Mouse (Mus musculus): ENCODE data around the gene Ptgds. TPM values are rescaled to one million over a fixed set of nuclear protein-coding genes. Genes with fewer than 3 reads are reported as not detected.

The Ptgds gene
- total RNA-seq, 2 experiments from 2014 or later = 0.93 to 4.2 TPM

DNA sequence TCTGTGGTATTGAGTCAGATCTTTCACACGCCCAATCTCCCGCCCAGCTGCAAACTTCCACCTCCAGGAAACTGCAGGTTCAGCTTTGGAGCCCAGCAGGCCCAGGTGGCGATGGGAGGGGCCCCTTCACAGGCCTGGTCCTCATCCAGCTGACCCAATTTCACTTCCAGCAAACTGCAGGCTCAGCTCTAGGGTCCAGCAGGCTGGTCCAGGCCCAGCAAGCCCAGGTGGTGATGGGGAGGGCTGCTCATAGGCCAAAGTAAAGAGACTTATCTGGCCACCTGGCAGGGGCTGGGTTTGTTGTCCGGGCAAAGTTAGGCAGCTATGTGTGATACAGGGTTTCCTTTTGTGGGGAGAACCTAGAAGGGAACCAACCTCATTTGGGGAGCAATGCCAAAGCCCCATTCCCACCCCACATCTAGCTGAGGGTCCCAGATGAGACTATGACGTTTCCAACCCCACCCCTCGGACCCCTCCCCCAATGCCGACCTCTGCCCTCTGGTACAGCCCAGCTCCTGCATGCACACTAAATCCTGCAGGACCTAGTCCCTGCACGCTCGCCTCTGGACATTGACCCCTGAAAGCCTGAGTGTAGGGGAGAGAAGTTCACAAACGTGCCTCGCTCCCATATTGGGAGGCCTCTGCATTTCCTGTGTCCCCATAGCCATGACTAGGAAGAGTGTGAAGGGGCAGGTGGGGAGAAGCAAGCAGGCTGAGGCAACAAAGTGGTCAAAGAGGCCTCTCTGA, 15.2 kb upstream of the Ptgds start:
- no peak for ATAC-seq (replicated peaks; ENCODE audit: poor library complexity, severe bottlenecking)

DNA sequence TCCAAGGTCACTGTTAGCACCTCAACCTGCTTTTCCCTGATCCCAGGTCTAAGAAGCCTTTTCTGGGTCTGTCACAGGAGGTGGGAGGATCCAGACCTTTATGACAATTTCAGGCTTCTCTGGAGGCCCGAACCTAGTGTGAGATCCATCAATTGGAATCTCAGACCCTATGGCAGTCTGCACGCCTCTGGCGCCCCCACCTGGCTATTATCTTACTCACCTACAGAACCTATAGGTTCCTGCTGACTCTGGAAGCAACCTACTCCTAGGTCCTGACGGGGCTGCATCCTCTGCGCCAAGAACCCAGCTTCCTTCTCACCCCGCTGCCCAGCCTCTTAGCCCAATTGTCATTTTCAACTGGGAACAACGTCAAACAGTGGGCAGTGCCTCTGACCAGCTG, 13.1 kb upstream of the Ptgds start:
- ATAC-seq (replicated peaks; ENCODE audit: poor library complexity, severe bottlenecking) = peak; percentile 75

DNA sequence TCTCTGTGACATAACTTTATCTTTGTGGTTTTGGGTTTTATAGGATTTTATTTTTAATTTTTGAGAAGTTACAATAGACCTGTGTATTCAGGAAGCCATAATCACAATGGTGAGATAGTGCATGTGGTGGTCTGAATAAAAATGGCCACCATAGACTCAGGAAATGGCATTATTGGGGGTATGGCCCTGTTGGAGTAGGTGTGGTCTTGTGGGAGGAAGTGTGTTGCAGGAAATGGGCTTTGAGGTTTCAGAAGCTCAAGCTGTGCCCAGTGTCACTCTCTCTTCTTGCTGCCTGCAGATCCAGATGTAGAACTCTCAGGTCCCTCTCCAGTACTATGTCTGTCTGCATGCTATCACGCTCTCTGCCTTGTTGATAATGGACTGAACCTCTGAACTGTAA, 10.7 kb upstream of the Ptgds start:
- peak; percentile 68 for ATAC-seq (replicated peaks; ENCODE audit: poor library complexity, severe bottlenecking)

DNA sequence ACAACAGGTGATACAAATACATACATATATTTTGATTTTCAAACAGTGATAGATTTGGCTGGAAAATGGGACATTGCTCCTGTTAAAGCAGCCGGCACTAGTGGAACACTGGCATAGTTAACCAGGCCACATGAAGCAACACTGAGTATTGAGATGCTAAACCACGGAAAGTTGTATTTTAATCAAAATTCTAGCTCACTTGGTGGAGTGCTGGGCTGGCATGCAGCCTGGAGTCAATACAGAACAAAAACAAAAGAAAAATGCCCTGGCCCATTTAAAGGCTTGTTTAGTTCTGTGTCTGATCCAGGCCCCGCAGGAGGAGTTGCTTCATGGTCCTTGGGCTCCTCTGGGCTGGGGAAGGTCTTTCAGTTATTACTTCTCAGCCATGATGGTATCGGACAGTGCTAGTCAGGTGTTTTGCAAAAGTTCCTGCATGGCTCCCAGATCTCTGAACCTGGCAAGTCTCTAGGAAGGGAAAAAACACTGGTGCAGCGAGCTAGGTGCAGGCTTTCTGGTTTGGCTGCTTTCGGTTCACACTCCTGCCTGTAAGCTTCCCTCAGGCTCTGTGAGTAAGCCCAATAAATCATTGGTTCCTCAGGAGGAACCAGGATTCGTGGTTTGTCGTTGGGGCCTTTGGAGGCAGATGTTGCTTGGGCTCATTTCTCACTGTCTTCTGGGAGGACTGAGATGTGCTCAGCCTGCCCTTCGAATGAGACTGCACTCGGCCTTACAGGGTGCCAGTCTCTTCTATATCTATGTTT, 9.9 kb upstream of the Ptgds start:
- ATAC-seq (replicated peaks; ENCODE audit: poor library complexity, severe bottlenecking) = no peak; the same call in 1 of the 2 replicates

DNA sequence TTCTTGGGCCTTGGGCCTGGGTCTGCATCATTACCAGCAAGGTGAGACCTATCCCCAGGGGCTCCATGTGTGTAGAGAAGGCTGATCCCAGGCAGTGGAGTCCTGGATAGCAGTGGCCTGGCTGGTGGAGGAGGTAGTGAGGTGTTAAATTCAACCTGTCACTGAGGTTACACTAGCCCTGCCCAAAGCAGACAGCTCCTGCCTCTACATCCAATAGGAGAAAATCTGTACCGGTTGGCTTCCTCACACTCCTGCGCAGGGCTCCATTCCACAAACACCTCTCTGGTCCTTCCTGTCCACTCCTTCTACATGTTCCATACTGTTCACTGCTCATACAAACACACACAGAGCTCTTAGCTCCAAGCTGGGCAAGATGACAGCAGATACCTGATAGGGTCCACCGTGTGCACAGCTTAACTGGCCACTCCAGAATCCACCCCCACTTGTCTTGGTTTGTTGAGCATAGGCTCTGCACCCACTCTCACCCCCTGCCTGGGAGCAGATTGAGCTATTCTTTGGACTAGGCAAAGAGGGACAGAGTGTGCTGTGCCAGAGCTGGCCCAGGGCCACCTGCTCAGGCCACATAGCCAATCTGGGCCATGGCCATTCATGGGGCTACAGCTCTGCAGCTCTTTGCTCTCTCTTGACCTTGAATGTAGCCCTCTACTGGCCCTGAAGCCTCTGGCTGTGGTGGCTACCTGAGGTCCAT, 8.3 kb upstream of the Ptgds start:
- no peak for ATAC-seq (replicated peaks; ENCODE audit: poor library complexity, severe bottlenecking)

DNA sequence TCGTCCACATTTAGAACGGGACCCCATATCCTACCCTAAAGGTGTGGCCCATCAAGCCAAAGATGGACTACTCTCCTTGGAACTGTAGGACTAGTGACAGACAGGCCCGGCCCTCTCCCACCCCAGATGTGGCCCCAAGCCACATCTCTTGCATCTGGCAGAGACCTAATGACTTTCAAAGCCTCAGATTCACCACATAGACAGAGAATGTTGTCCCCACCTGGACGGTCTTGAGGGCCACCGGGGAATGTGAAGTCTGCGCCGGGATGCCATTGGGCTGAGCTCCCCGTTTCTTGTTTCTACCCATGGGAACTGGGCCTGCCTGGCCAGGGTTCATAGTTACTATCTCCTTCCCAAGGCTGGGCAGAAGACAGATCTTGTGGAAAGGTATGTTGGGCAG, 7.7 kb upstream of the Ptgds start:
- ATAC-seq (replicated peaks; ENCODE audit: poor library complexity, severe bottlenecking) = no peak

DNA sequence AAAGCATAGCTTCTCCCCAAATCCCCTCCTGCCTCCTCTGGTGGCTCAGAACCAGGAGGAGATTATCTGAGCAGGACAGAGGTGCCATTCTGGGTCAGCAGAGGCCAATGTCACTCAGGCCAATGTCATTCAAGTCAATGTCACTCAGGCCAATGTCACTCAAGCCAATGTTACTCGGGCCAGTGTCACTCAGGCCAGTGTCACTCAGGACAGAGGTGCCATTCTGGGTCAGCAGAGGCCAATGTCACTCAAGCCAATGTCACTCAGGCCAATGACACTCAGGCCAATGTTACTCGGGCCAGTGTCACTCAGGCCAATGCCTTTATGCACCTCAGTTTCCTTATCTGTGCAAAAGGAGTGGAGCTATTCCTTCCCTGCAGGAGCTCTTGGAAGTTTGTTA, 2.7 kb upstream of the Ptgds start:
- ATAC-seq (replicated peaks; ENCODE audit: poor library complexity, severe bottlenecking) = no peak

DNA sequence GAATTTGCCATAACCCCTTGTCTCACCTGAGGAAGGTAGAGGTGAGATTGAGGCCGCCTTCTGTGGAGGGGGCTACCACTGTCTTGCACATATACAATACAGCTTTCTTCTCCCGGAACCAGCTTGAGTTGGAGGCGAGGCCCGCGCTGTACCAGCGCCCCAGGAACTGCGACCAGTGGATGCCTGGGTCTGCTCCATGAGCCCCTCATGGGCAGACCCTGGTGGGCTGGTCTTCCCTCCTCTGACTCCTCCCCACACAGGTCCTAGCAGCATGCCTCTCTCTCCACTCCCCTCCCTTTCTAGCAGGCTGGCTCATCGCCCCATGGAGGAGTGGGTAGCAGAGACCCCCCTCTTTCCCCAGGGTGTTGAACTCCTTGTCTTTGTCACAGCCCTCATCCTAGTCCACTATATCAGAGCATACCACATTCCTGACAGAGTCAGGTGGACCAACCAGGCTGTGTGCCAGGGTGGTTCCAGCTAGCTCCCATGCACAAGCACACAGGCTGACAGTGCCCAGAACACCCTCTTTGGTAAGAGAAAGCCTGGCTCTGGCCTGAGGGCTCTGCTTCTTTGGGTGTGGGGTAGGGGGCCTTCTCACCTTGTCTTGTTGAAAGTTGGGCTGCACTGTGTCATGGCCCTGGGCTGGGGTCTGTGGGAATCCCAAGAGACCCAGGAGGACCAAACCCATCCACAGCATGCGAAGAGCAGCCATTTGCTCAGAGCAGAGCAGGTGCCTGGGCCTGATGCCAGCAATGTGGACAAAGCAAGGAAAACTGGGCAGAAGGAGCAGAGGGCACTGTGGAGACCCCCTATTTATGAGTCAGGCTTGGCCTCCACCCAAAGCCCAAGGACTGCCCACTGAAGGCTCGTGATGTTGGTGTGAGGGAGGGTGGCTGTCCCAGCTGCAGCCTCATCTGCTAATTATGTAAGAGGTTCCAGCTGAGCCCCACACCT, 607 bp downstream of the Ptgds start:
- no peak for ATAC-seq (replicated peaks; ENCODE audit: poor library complexity, severe bottlenecking)

DNA sequence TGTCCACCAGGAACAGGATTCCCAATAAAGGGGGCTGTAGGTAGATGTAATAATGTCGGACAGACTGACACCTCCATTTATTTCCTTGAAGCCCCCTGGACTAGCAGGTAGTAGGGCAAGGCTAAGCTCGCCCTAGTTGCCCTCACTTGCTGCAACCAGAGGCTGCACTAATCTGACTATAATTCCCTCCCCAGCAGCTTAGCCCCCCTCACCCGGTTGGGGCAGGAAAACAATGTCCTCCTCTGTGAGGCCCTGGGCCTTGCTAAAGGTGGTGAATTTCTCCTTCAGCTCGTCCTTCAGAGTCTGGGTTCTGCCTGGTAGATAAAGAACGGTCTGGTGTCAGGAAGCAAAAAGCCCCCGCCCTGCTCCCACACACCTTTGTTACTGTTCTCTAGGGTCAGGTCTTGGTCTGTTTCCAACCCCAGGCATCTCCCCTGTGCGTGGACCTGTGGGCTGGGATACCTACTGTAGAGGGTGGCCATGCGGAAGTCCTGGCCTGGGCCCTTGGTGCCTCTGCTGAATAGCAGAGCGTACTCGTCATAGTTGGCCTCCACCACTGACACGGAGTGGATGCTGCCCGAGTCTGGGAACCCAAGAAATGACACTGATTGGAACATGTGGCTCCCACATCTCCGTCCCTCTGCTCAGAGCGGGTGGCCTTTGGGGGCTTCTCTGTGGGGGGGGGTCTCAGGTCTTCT, 2.1 kb downstream of the Ptgds start:
- no peak for ATAC-seq (replicated peaks; ENCODE audit: poor library complexity, severe bottlenecking)

DNA sequence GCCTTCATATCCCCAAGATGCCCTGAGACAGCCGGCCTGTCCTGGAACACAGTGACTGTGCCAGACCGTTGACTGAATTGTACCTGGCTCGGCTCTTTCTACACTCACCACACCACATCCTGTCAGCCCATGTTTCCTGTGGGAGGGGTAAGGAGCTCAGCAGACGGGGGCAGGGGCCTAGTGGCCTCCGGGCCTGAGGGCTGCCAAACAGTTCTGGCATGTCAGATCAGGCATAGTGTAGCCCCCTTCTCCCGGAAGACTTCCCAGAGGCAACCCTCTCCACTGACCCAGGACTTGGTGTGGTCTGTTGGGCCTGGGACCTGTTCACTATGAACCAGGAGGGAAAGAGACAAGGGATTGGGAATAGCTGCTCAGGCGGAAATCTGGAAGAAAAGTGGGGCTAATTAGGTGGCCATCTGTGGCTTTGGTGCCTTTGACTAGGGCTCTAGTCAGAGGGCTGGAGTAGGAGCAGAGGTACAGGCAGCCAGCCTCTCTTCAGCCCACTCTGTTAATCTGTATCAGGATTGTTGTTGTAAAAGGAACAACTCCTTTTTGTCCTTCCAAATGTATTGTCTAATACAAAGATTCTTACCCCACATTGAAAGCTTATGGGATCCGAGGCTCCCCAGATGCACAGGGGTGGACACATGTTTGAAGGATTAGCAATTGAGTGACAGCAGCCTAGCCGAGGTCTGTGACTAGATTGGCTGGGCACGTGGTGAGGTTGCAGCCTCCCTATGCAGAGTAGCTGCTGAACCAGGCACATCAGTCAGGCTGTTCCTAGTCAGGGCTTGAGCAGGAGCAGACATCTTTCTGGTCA, 3.8 kb downstream of the Ptgds start:
- peak; percentile 73 for ATAC-seq (replicated peaks; ENCODE audit: poor library complexity, severe bottlenecking)

DNA sequence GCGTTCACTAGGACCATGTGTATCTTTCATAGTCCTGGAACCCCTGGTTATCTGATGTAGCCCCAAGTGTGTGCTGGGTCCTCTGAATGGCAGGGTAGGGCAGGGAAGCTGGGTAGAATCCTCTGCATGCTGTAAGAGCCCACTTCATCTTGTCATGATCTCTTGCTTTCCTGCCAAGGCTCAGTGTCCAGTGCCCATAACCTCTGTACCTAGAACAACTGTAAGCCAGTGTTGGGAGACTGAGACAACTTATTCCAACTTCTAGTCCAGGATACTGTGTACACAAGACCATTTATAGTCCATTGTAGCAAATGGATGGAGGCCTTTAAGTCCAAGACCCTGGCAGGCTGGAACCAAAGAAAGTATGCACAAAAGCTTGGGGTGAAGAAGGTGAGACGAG, 4.6 kb downstream of the Ptgds start:
- no peak for ATAC-seq (replicated peaks; ENCODE audit: poor library complexity, severe bottlenecking)

DNA sequence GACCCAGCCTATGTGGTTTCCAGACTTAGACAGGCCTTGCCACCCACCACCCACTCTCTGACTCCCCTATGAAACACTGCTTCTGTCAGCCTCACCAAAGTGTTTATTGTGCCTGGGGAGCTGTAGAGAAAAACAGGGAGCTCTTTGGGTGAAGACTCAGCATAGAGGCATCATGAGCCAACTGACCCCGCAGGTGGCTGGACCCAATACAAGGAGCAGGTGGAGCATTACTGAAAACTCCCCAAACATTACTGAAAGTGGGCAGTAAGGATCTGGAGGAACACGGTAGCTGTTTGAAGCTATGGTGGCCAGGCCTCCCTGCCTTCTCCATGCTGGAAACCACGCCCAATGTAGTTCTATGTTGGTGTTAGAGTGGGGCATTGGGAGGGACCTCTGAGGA, 6.2 kb downstream of the Ptgds start:
- ATAC-seq (replicated peaks; ENCODE audit: poor library complexity, severe bottlenecking) = no peak

DNA sequence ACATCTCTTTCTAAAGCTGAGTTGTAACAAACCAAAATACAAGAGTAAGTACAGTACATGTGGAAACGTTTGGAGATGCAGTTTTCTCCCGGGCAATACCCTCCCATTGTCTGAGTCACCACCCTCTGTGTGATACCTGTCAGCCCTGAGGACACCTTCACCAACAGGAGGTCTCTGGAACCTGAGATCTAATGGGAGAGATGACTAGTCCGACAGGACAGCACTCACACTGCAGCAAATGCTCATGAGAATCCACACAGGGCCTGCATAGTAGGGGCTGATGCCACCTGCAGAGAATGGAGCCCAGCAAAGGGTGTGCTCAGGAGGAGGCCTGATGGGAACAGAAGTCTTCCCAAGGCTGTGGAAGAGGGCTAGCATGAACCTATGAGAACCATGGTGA, 8.4 kb downstream of the Ptgds start:
- ATAC-seq (replicated peaks; ENCODE audit: poor library complexity, severe bottlenecking) = no peak

DNA sequence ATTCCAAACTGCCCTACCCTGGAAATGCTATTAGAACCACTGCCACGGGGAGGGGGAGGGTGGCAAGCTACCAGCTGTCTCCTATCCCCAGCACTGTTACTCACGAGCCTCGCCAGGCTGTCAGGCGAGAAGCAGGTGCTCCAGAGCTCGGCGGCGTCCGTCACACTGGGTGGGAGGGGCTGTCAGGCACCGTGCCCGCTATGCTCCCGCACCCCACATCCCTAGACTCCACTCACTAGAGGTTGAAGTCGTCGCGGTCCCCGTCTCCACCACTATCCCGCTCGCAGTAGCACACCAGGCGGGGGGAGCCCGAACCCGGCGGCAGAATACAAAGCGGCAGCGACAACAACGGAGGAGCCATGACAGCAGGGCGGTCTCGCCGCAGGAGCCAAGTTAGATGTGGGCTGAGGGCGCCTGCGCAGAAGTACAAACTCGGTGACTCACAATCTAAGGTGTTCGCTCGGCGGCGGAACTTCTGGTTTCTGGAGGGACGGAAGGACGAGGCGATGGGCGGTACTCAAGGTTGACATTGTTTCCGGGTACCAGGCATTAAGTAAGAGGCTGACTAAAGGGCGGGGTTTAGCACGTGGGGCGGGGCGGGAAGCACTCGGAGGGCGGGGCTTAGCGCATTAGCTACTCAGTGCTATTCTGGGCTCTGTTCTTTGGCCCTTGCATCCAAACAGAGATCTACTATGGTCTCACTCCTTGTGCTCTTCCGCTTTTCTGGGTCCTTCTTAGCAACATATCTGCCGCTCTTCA, 9.1 kb downstream of the Ptgds start, which contains the start of gene Paxx:
Gene Paxx (minus strand): TSS at position 544 of the 759 bp plus-strand sequence.
- peak; percentile 83 for ATAC-seq (replicated peaks; ENCODE audit: poor library complexity, severe bottlenecking)

DNA sequence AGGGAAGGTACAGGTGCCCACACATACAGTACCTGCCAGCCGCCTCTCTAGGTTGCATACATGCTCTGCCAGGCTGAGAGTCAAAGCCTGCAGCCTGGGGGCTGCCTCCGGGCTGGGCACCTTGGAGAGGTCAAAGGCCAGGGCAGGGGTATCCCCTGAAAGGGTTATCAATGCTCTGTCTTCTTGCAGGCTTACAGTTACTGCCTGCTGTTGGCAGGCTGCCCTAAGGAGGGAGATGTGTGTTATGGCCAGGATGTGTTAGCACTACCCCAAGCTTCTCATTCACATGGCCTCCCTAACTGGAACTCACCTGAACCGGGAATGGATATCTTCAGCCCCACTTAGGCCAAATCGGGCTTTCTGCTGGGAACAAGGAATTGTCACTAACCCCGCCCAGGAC, 9.7 kb downstream of the Ptgds start:
- no peak for ATAC-seq (replicated peaks; ENCODE audit: poor library complexity, severe bottlenecking)

DNA sequence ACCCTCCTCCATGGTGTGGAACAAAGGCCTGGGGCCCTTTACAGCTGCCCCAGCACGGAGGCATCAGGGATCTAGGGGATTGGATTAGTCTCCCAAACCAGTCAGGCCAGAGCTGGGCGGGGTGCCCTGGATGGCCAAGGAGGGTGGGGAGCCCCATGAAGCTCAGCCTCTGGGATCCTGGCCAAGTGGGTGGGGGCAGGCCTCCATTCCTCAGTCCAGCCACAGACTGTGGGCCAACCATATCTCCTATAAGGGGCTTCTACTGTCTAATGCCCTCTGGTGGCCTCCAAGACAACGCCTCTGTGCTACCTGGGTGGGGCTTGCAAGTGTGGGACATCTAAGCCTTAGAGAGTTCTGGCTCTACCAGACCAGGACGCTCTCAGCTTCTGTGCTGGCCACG, 10.9 kb downstream of the Ptgds start:
- no peak for ATAC-seq (replicated peaks; ENCODE audit: poor library complexity, severe bottlenecking)

DNA sequence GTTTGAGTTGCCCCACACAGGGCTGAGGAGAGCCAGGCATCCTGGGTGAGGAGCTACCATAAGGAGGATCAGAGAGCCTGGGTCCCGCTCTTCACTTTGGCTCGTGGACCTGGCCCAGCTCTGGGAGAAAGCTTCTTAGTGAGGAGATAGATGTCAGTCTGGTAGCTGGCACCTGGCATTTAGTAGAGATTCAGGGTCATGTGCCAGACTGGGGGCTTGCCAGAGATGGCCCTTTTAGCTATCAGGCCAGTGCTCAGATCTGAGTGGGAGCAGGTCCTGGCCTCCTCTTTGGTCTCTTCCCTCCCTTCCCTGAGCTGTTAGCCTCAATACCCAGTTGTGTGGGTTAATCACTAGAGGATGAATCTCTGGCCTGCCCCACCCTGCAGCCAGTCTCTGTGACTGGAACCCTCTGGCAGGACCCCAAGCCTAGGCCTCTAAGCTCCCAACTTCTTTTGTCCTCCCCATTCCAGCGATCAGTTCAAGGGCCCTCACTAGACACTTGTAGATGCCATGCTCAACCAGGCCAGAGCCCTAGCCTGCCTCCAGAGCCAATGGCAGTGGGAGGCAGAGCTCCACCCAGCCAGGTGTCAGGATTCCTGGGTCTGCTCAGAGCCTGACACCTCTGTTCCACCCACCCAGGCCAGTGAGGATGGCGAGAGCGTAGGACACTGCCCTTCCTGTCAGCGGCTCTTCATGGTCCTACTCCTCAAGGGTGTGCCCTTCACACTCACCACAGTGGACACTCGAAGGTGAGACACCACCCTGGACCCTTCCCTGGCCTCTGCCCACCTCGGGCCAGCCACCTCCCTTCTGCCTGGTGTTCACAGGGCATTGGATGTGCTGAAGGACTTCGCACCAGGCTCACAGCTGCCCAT, 12.6 kb downstream of the Ptgds start:
- ATAC-seq (replicated peaks; ENCODE audit: poor library complexity, severe bottlenecking) = no peak

All from granulocyte monocyte progenitor cell, adult 5-6 weeks (primary cell).